Mouse (Mus musculus): ENCODE data around the gene Acr. TPM values are rescaled to one million over a fixed set of nuclear protein-coding genes. Genes with fewer than 3 reads are reported as not detected.

The Acr gene
- total and polyA plus RNA-seq, 3 experiments: not detected

GRCm38 (mm10) chr15:89528923-89529322 lies 39.2 kb upstream of the Acr start:
- dilution Hi-C loops (cut with MboI; ENCODE audit: extremely low pct_ligation_motif_present, extremely low pct_unique_long_range_greater_than_20kb, low sequenced_read_pairs) (no loop called here), in situ Hi-C loops (cut with MboI; ENCODE audit: low pct_ligation_motif_present, low pct_unique_long_range_greater_than_20kb, low sequenced_read_pairs) (no loop called here)
- no peak for DNase-seq (ENCODE audit: extremely low read depth)
- no peak overlapping the region for H3K9ac ChIP-seq (ENCODE audit: insufficient read depth, low read depth)
- no peak for TF ChIP-seq POLR2A (IDR thresholded peaks at IDR 0.05; ENCODE audit: low read depth, low read length)
- TF ChIP-seq E2F4 (IDR thresholded peaks at IDR 0.05; ENCODE audit: insufficient replicate concordance, low read depth, low read length): no peak
- TF ChIP-seq KAT2A (IDR thresholded peaks at IDR 0.05; ENCODE audit: insufficient replicate concordance, low read length): no peak
- TF ChIP-seq MYC (IDR thresholded peaks at IDR 0.05; ENCODE audit: low read depth, low read length): no peak
- no peak for TF ChIP-seq SMC3 (IDR thresholded peaks at IDR 0.05; ENCODE audit: low read depth, low read length)
- TF ChIP-seq CTCF (conservative IDR thresholded peaks at IDR 0.05 in 1 of 2, IDR thresholded peaks at IDR 0.05 in 1 of 2; ENCODE audit: low read depth in 2 of 2, low read length in 2 of 2): no peak
- no peak for TF ChIP-seq ZC3H11A (IDR thresholded peaks at IDR 0.05; ENCODE audit: low read depth, low read length)
- TF ChIP-seq ETS1 (conservative IDR thresholded peaks at IDR 0.05; ENCODE audit: low read depth, low read length): no peak
- TF ChIP-seq JUN (IDR thresholded peaks at IDR 0.05; ENCODE audit: insufficient read depth, low read depth, low read length): no peak
- no peak for TF ChIP-seq RAD21 (IDR thresholded peaks at IDR 0.05; ENCODE audit: low read depth, low read length)
- TF ChIP-seq ZKSCAN1 (IDR thresholded peaks at IDR 0.05; ENCODE audit: borderline replicate concordance, low read depth, low read length): no peak
- no peak for TF ChIP-seq NRF1 (IDR thresholded peaks at IDR 0.05; ENCODE audit: low read depth, low read length)
- no peak for TF ChIP-seq TBP (conservative IDR thresholded peaks at IDR 0.05; ENCODE audit: low read depth, low read length)
- no peak for TF ChIP-seq BHLHE40 (IDR thresholded peaks at IDR 0.05; ENCODE audit: low read depth, low read length)
- TF ChIP-seq MAFK (IDR thresholded peaks at IDR 0.05; ENCODE audit: insufficient replicate concordance, low read length): no peak
- TF ChIP-seq IRF4 (IDR thresholded peaks at IDR 0.05; ENCODE audit: low read depth, low read length): no peak
- TF ChIP-seq MAZ (IDR thresholded peaks at IDR 0.05; ENCODE audit: low read depth, low read length): no peak
- peaks cover 44% of the 10 kb centered on the region for H3K27me3 ChIP-seq (replicated peaks)
- no peaks in the 10 kb centered on the region for H3K79me2 ChIP-seq (replicated peaks; ENCODE audit: control insufficient read depth, extremely low read depth, insufficient read depth, poor library complexity, severe bottlenecking)
- H3K9me3 ChIP-seq (replicated peaks; ENCODE audit: low read length): no peaks in the 10 kb centered on the region
- no peak overlapping the region for H3K27ac ChIP-seq (ENCODE audit: insufficient read depth, low read depth)
- H3K4me2 ChIP-seq (ENCODE audit: insufficient read depth, low read depth, poor library complexity, severe bottlenecking): no peak overlapping the region
- no peaks in the 10 kb centered on the region; a peak in 1 of 4 replicates for H3K4me1 ChIP-seq (ENCODE audit: control insufficient read depth in 1 of 2, insufficient read depth in 2 of 2)
- no peaks in the 10 kb centered on the region for H3K36me3 ChIP-seq (replicated peaks in 1 of 2; ENCODE audit: control insufficient read depth in 1 of 2, insufficient read depth in 1 of 2, low read length in 1 of 2)
- H3K4me3 ChIP-seq (replicated peaks in 1 of 3; ENCODE audit: low read depth in 2 of 3, low read length in 2 of 3, poor library complexity in 1 of 3): no peak overlapping the region

DNA sequence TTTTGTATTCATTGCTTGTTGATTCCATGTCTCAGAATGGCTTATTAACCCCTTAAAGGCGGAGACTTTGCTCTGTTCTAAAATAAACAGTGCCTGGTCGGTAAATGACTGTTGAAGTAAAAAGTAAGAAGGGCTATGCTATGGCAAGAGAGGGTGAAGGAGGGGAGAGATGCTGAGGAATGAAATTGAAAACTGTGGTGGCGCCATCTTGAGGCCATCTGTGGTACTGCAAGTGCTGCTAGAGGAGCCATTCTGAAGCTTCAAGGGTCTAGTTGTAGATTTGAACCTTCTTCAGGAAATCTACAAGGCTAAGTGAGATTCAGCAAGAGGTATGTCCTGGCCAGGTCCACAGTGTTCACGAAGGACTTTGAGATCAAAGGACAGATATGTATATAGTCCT lies 37.8 kb upstream of the Acr start:
- dilution Hi-C loops (cut with MboI; ENCODE audit: extremely low pct_ligation_motif_present, extremely low pct_unique_long_range_greater_than_20kb, low sequenced_read_pairs) (no loop called here), in situ Hi-C loops (cut with MboI; ENCODE audit: low pct_ligation_motif_present, low pct_unique_long_range_greater_than_20kb, low sequenced_read_pairs) (loop anchor here (5.0 kb wide), 1 partner anchor 53 kb away; the partner anchor contains the start of gene Arsa)
- TF ChIP-seq TCF12 (IDR thresholded peaks at IDR 0.05; ENCODE audit: low read depth, low read length) (no peak), SMC3 (IDR thresholded peaks at IDR 0.05; ENCODE audit: low read depth, low read length) (peak; percentile 53), SIN3A (IDR thresholded peaks at IDR 0.05; ENCODE audit: low read length) (no peak), CTCF (conservative IDR thresholded peaks at IDR 0.05 in 1 of 2, IDR thresholded peaks at IDR 0.05 in 1 of 2; ENCODE audit: low read depth in 2 of 2, low read length in 2 of 2) (peak; percentile 79 to 99), HCFC1 (IDR thresholded peaks at IDR 0.05; ENCODE audit: low read depth, low read length) (no peak), NELFE (IDR thresholded peaks at IDR 0.05; ENCODE audit: low read depth, low read length) (peak; percentile 17; the same call in 1 of the 2 replicates), ZC3H11A (IDR thresholded peaks at IDR 0.05; ENCODE audit: low read depth, low read length) (no peak), RAD21 (IDR thresholded peaks at IDR 0.05; ENCODE audit: low read depth, low read length) (peak; percentile 64), TBP (conservative IDR thresholded peaks at IDR 0.05; ENCODE audit: low read depth, low read length) (no peak), CHD1 (IDR thresholded peaks at IDR 0.05; ENCODE audit: low read depth, low read length) (no peak), KAT2A (IDR thresholded peaks at IDR 0.05; ENCODE audit: insufficient replicate concordance, low read length) (no peak), JUN (IDR thresholded peaks at IDR 0.05; ENCODE audit: insufficient read depth, low read depth, low read length) (no peak)
- Histone ChIP-seq H3K9ac (ENCODE audit: insufficient read depth, low read depth) (no peak overlapping the region), H3K4me1 (ENCODE audit: control insufficient read depth in 1 of 2, insufficient read depth in 2 of 2) (no peaks in the 10 kb centered on the region; a peak in 1 of 4 replicates), H3K4me3 (replicated peaks in 1 of 3; ENCODE audit: low read depth in 2 of 3, low read length in 2 of 3, poor library complexity in 1 of 3) (no peak overlapping the region), H3K9me3 (replicated peaks; ENCODE audit: low read length) (no peaks in the 10 kb centered on the region), H3K27ac (ENCODE audit: insufficient read depth, low read depth) (no peak overlapping the region), H3K79me2 (replicated peaks; ENCODE audit: control insufficient read depth, extremely low read depth, insufficient read depth, poor library complexity, severe bottlenecking) (no peaks in the 10 kb centered on the region), H3K27me3 (replicated peaks) (peaks cover 46% of the 10 kb centered on the region), H3K36me3 (replicated peaks in 1 of 2; ENCODE audit: control insufficient read depth in 1 of 2, insufficient read depth in 1 of 2, low read length in 1 of 2) (no peaks in the 10 kb centered on the region), H3K4me2 (ENCODE audit: insufficient read depth, low read depth, poor library complexity, severe bottlenecking) (peak overlapping the region; percentile 27; the same call in 1 of the 2 replicates)
- DNase-seq (ENCODE audit: extremely low read depth): peak; percentile 39
